Mouse (Mus musculus) heart, postnatal 14 days (tissue): Measurements from ENCODE around the gene Hcrtr1. TPM values are rescaled to one million over a fixed set of nuclear protein-coding genes. Genes with fewer than 3 reads are reported as not detected.

Source experiments
- DNase-seq, 2 experiments: peaks; one replicate each; pipeline ENCODE4 v3.0.0; 2021 to 2022
- intact Hi-C: fragments of 180-260 bp; cut with DNase I; formaldehyde crosslinking; loops from one replicate; pipeline ENCODE4 v1.15.1; 2025
- long read RNA-seq, 2 experiments: library from polyadenylated mRNA; stranded (forward); transcript quantifications; one replicate each; pipeline ENCODE4 v2.0.0; 2021
- total RNA-seq, 2 experiments: library from RNA; stranded (reverse); gene quantifications; 2 replicates each; pipeline ENCODE4 v1.2.3; 2021

Hcrtr1 gene
- total RNA-seq, result under 1 TPM in 1 of 2 experiments, not detected in 1; 0.12 TPM
- long read RNA-seq, experiment 1, result 0 reads
- long read RNA-seq, experiment 2, result 0 reads

- intact Hi-C loops, result loop anchor here (5.0 kb wide), 1 partner anchor 113 kb away; no protein-coding TSS in a partner anchor
- no peak for DNase-seq
Observed at GRCm38 (mm10) chr4:130139214-130139492, at the start of gene Hcrtr1. Gene Hcrtr1 (minus strand): TSS chr4:130139359.

DNA sequence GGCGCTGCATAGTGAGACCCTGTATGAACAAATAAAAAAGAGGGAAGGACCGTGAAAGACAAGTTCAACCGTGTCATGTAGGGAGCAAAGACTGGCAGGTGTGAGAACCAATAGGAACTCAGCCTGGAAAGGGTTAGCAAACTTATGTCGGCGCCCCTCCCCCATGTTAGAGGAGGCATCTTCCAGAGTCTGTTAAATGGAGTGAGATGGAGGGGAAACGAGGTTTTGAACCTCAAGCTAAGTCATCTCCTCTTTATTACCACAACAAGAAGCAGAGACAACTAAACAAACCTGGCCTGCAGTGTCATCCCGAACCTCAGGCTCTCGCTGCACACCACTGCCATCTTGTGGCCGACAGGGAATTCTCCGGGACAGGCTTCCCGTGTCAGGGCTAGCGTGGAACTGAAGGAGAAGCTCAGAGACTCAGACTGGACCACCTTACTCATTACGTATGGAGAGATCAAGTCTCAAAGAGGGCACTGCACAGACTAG, 49.7 kb upstream of the Hcrtr1 start:
- DNase-seq, result peak; percentile 88 to 92
- intact Hi-C loops, result loop anchor here (1.0 to 5.0 kb wide), 3 partner anchors 51 to 232 kb away; no protein-coding TSS in a partner anchor

- no peak for DNase-seq
- intact Hi-C loops, result loop anchor here (5.0 kb wide), 2 partner anchors 150 to 230 kb away; no protein-coding TSS in a partner anchor
Observed at GRCm38 (mm10) chr4:130186891-130187290, 47.7 kb upstream of the Hcrtr1 start.

DNA sequence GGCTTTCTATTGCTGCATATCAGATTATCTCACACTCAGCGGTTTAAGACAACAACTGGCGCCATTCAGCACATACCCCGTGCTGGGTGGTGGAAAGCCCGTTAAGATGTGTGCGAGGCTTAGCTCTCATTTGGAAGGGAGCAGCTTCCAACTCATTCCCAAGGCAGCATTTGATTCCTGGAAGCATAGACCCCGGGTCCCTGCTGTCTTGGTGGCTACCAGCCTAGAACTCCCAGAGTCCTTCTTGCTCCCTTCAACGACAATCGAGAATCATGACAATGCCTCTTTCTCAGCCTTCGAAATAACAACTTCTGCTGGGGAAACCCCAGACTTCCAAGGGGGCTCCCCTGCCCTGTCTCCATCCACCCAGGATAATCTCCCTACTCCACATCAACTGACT, 47.3 kb upstream of the Hcrtr1 start:
- DNase-seq, result no peak
- intact Hi-C loops, result loop anchor here (5.0 kb wide), 2 partner anchors 149 to 229 kb away; no protein-coding TSS in a partner anchor

DNA sequence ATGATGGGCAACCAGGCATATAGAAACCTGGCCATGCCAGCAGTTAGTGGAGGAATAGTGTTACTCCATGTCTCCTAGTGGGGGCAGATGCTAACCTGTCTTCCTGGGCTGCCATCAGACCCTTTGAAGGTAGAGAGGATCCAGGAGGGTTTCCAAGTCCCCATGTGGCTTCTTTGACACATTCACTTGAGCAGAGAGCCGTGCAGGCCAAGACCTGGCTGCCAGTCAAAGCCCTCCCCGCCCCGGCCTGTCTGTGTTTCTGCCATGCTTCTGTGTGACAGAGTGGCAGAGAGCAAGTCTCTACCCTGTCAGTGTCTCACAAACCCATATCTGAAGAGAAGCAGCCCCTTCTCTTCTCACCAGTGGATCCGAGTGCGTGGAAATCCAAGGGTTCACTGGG, 44.7 kb upstream of the Hcrtr1 start:
- intact Hi-C loops, result no loop called here
- DNase-seq, result no peak

GRCm38 (mm10) chr4:130183023-130183422, 43.9 kb upstream of the Hcrtr1 start:
- intact Hi-C loops, result no loop called here
- no peak for DNase-seq

DNA sequence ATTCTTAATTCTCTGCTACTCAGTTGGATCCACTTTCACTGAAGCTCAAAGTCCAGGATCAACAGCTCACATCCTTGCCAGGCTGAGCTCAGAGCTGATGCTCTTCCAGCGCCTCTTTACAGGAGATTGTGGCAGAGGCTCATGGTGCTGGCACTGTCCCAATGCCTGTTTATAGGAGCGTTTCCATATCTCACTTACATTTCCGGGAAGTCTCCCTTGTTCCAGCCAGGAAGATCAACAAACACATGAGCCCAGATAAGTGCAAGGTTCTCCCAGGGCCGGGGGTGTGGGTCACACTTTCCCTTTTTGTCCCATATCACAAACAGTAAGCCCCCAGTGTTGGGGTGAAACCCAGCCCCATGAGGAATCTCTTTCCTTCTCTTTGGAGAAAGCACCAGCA, 42.7 kb upstream of the Hcrtr1 start:
- intact Hi-C loops, result no loop called here
- DNase-seq, result peak in 1 of 2 experiments; percentile 43

- intact Hi-C loops, result no loop called here
- DNase-seq, result no peak
Observed at GRCm38 (mm10) chr4:130180909-130181602, 41.9 kb upstream of the Hcrtr1 start.

DNA sequence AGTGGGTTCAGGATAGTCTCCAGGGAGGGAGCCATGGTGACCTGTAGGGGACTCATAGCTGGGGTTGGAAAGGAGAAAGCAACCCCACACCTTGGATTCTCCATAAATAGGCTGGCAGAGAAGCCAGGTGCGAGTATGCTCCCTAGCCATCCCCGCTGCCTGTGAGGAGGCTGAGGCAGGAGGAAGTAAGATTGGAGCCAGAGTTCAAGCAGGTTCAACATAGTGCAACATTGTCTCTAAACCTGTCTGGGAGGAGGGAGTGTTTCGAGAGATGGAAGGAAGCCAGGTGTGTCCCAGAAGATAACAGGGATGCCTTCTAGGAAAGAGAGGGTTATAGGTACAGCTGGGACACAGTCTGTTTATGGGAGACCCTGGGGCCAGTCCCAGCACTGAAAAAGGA, 40.7 kb upstream of the Hcrtr1 start:
- intact Hi-C loops, result no loop called here
- no peak for DNase-seq

- intact Hi-C loops, result no loop called here
- no peak for DNase-seq
Observed at GRCm38 (mm10) chr4:130177536-130177935, 38.4 kb upstream of the Hcrtr1 start.

GRCm38 (mm10) chr4:130177087-130177486, 37.9 kb upstream of the Hcrtr1 start:
- peak in 1 of 2 experiments; percentile 57 for DNase-seq
- intact Hi-C loops, result no loop called here

- DNase-seq, result no peak
- intact Hi-C loops, result no loop called here
Observed at GRCm38 (mm10) chr4:130176156-130176720, 37.1 kb upstream of the Hcrtr1 start.

- intact Hi-C loops, result no loop called here
- DNase-seq, result peak; percentile 54 to 66
Observed at GRCm38 (mm10) chr4:130175072-130175711, 36.0 kb upstream of the Hcrtr1 start, which contains the start of gene Tinagl1. Gene Tinagl1 (minus strand): TSS chr4:130175122.

GRCm38 (mm10) chr4:130174335-130175031, 35.3 kb upstream of the Hcrtr1 start:
- DNase-seq, result peak; percentile 75 to 78
- intact Hi-C loops, result no loop called here

DNA sequence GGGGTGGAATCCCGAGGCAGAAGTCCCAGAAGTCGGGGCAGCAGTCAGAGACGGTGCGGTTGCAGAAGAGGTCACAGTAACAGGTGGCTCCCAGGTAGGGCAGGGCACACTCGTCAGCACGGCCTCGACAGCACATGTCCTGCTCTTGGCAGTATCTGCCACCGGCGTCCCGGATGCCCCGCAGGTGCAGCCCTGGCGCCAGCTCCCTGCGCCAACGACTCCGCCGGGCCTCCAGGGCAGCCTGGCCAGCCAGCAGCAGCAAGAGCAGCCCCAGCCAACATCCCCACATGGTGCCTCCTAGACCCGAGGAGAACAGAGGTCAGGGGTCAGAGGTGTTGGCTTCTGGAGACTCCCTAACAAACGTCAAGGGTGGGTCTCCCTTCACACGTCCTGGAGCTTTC, 34.8 kb upstream of the Hcrtr1 start:
- intact Hi-C loops, result no loop called here
- peak; percentile 27 to 39 for DNase-seq

DNA sequence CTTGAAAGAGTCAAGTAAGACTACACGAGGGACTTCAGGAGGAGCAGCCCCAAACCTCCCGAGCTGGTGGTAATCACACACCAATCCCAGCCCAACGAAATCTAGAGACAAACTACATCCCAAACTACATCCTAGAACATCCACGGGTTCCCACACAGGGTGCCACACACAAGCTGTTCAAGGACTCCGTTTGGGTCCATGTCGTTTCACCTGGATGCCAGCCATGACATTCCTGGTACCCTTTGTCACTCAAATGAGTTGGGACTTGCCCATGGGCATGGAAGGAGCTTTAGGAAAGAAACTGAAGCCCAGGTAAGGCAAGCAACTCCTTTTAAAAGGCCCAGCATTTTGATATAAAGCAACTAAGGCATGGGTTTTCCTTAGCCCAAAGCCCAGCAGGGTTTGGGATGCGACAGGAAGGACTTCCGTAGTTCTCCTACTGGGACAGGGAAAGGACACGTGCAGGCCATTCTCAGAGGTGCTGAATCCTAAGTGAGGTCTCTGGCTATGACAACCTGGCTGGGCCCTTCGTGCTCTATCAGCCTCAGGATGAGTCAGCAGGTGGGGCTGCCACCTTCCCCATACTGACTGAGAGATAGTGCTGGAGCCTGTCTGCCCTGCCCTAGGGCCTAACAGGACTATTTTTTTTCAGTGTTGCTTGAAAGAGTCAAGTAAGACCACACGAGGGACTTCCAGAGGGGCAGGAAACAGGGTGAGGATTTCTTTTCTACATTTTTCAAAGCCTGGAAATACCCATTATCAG, 34.1 kb upstream of the Hcrtr1 start:
- intact Hi-C loops, result no loop called here
- peak in 1 of 2 experiments; percentile 15 for DNase-seq

DNA sequence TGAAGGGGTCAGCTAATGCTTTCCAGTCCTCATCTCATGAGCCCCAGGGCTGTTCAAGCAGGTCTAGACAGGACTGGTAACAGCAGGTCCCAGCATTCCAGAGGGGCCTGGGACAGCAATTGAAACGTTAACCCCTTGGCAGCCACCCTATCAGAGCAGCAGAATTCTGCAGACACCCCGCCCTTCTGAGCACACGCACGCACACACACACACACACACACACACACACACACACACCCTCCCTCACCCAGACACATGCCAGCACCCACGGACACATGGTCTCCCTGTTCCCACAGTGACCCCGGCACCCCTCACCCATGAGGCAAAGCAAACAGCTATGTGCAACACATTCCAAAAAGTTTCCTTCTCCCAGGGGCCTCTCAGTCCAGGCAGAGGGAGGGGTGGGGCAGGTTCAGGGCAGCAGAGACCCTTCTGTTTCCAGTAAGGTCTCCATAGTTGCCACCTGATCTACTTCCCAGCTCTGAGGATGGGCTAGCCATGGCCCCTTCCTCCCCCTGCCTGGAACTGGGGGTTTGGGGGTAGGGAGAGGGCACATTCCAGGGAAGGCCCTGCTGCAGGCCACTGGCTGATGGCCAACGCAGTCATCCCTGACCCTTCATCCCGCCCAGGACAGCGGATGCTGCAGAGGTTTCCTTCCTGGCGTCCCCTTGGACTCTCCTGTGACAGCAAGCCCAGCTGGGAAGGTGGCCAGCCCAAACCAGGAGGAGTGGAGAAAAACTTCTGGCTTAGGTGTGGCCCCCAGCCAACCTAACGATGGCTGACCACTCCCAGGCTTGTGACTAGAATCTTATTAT, 33.0 kb upstream of the Hcrtr1 start:
- peak; percentile 77 to 81 for DNase-seq
- intact Hi-C loops, result no loop called here

- no peak for DNase-seq
- intact Hi-C loops, result no loop called here
Observed at GRCm38 (mm10) chr4:130170362-130170761, 31.2 kb upstream of the Hcrtr1 start.

GRCm38 (mm10) chr4:130169411-130169971, 30.3 kb upstream of the Hcrtr1 start:
- DNase-seq, result no peak
- intact Hi-C loops, result no loop called here
